Mouse (Mus musculus): ENCODE results near the gene Nab1. TPM values are rescaled to one million over a fixed set of nuclear protein-coding genes. Genes with fewer than 3 reads are reported as not detected.

Gene Nab1
- polyA plus RNA-seq, 1 experiment from 2014 or later = 9.2 TPM

GRCm38 (mm10) chr1:52466518-52467120, 33.9 kb downstream of the Nab1 start:
- Histone ChIP-seq H3K27me3 (no peaks in the 10 kb centered on the region), H3K9ac (no peak overlapping the region), H3K9me3 (no peaks in the 10 kb centered on the region), H3K4me2 (no peak overlapping the region), H3K36me3 (0 out of 2 replicates have a peak, but pooled peaks cover 6% of the 10 kb centered on the region), H3K27ac (no peak overlapping the region), H3K4me3 (no peak overlapping the region), H3K4me1 (replicated peaks) (peaks cover 20% of the 10 kb centered on the region)
- 94% methylated on average over 8 of the region's 8 CpGs for WGBS
- ATAC-seq (ENCODE audit: low FRiP score) = no peak

GRCm38 (mm10) chr1:52465830-52466229, 34.6 kb downstream of the Nab1 start:
- ATAC-seq (ENCODE audit: low FRiP score) = no peak
- H3K27me3 ChIP-seq = no peaks in the 10 kb centered on the region
- 91% methylated on average over 3 of the region's 3 CpGs for WGBS
- no peak overlapping the region for H3K9ac ChIP-seq
- H3K36me3 ChIP-seq = 0 out of 2 replicates have a peak, but pooled peaks cover 6% of the 10 kb centered on the region
- H3K9me3 ChIP-seq = no peaks in the 10 kb centered on the region
- no peak overlapping the region for H3K4me2 ChIP-seq
- H3K4me3 ChIP-seq = no peak overlapping the region
- no peak overlapping the region for H3K27ac ChIP-seq
- H3K4me1 ChIP-seq (replicated peaks) = peaks cover 13% of the 10 kb centered on the region

- Histone ChIP-seq H3K4me2 (no peak overlapping the region), H3K4me1 (replicated peaks) (peaks cover 7% of the 10 kb centered on the region), H3K36me3 (0 out of 2 replicates have a peak, but pooled peaks cover 6% of the 10 kb centered on the region), H3K27me3 (no peaks in the 10 kb centered on the region), H3K4me3 (no peak overlapping the region), H3K9me3 (no peaks in the 10 kb centered on the region), H3K9ac (no peak overlapping the region), H3K27ac (no peak overlapping the region)
- no peak for ATAC-seq (ENCODE audit: low FRiP score)
- WGBS = 84% methylated on average over 3 of the region's 3 CpGs
Measured at GRCm38 (mm10) chr1:52465264-52465663, 35.2 kb downstream of the Nab1 start.

- WGBS = 88% methylated on average over 6 of the region's 6 CpGs
- no peak overlapping the region for H3K4me3 ChIP-seq
- no peaks in the 10 kb centered on the region for H3K4me1 ChIP-seq (replicated peaks)
- no peak overlapping the region for H3K9ac ChIP-seq
- no peak overlapping the region for H3K27ac ChIP-seq
- H3K27me3 ChIP-seq = no peaks in the 10 kb centered on the region
- no peak for ATAC-seq (ENCODE audit: low FRiP score)
- peaks cover 9% of the 10 kb centered on the region; the same call in 1 of the 2 replicates for H3K36me3 ChIP-seq
- H3K9me3 ChIP-seq = no peaks in the 10 kb centered on the region
- H3K4me2 ChIP-seq = no peak overlapping the region
Measured at GRCm38 (mm10) chr1:52463305-52463704, 37.2 kb downstream of the Nab1 start.

GRCm38 (mm10) chr1:52456571-52456970, 43.9 kb downstream of the Nab1 start:
- Histone ChIP-seq H3K36me3 (peaks cover 3% of the 10 kb centered on the region; the same call in 1 of the 2 replicates), H3K4me1 (replicated peaks) (no peaks in the 10 kb centered on the region), H3K4me3 (no peak overlapping the region), H3K4me2 (no peak overlapping the region), H3K9ac (no peak overlapping the region), H3K27ac (no peak overlapping the region), H3K9me3 (no peaks in the 10 kb centered on the region), H3K27me3 (no peaks in the 10 kb centered on the region)
- 47% methylated on average over 7 of the region's 7 CpGs for WGBS
- ATAC-seq (ENCODE audit: low FRiP score) = no peak

GRCm38 (mm10) chr1:52454509-52455001, 45.9 kb downstream of the Nab1 start:
- Histone ChIP-seq H3K27me3 (no peaks in the 10 kb centered on the region), H3K9me3 (no peaks in the 10 kb centered on the region), H3K4me2 (no peak overlapping the region), H3K4me3 (no peak overlapping the region), H3K36me3 (peaks cover 3% of the 10 kb centered on the region; the same call in 1 of the 2 replicates), H3K27ac (no peak overlapping the region), H3K4me1 (replicated peaks) (no peaks in the 10 kb centered on the region), H3K9ac (no peak overlapping the region)
- no peak for ATAC-seq (ENCODE audit: low FRiP score)
- WGBS = 92% methylated on average over 3 of the region's 3 CpGs

- Histone ChIP-seq H3K9me3 (no peaks in the 10 kb centered on the region), H3K4me3 (no peak overlapping the region), H3K27me3 (no peaks in the 10 kb centered on the region), H3K4me1 (replicated peaks) (no peaks in the 10 kb centered on the region), H3K36me3 (no peaks in the 10 kb centered on the region), H3K9ac (no peak overlapping the region), H3K4me2 (no peak overlapping the region), H3K27ac (no peak overlapping the region)
- ATAC-seq (ENCODE audit: low FRiP score) = no peak
- WGBS = 68% methylated on average over 1 of the region's 1 CpGs
Measured at GRCm38 (mm10) chr1:52451360-52451759, 49.1 kb downstream of the Nab1 start.

GRCm38 (mm10) chr1:52435856-52436255, 64.6 kb downstream of the Nab1 start:
- Histone ChIP-seq H3K27me3 (no peaks in the 10 kb centered on the region), H3K27ac (no peak overlapping the region), H3K36me3 (no peaks in the 10 kb centered on the region), H3K9me3 (no peaks in the 10 kb centered on the region), H3K4me2 (no peak overlapping the region), H3K9ac (no peak overlapping the region), H3K4me3 (no peak overlapping the region), H3K4me1 (replicated peaks) (no peaks in the 10 kb centered on the region)
- ATAC-seq (ENCODE audit: low FRiP score) = no peak
- WGBS = 77% methylated on average over 6 of the region's 6 CpGs

- Histone ChIP-seq H3K36me3 (no peaks in the 10 kb centered on the region), H3K27me3 (no peaks in the 10 kb centered on the region), H3K27ac (no peak overlapping the region), H3K9ac (no peak overlapping the region), H3K4me1 (replicated peaks) (no peaks in the 10 kb centered on the region), H3K9me3 (no peaks in the 10 kb centered on the region), H3K4me2 (no peak overlapping the region), H3K4me3 (no peak overlapping the region)
- 87% methylated on average over 4 of the region's 4 CpGs for WGBS
- ATAC-seq (ENCODE audit: low FRiP score) = no peak
Measured at GRCm38 (mm10) chr1:52434085-52434484, 66.4 kb downstream of the Nab1 start.

GRCm38 (mm10) chr1:52431806-52432205, 68.7 kb downstream of the Nab1 start:
- Histone ChIP-seq H3K9ac (no peak overlapping the region), H3K27ac (no peak overlapping the region), H3K4me1 (replicated peaks) (no peaks in the 10 kb centered on the region), H3K9me3 (no peaks in the 10 kb centered on the region), H3K27me3 (no peaks in the 10 kb centered on the region), H3K4me2 (no peak overlapping the region), H3K36me3 (no peaks in the 10 kb centered on the region), H3K4me3 (no peak overlapping the region)
- ATAC-seq (ENCODE audit: low FRiP score) = no peak
- 85% methylated on average over 8 of the region's 8 CpGs for WGBS

GRCm38 (mm10) chr1:52430606-52431005, 69.9 kb downstream of the Nab1 start:
- ATAC-seq (ENCODE audit: low FRiP score) = no peak
- Histone ChIP-seq H3K4me1 (replicated peaks) (no peaks in the 10 kb centered on the region), H3K9me3 (no peaks in the 10 kb centered on the region), H3K4me2 (no peak overlapping the region), H3K36me3 (no peaks in the 10 kb centered on the region), H3K9ac (no peak overlapping the region), H3K27me3 (no peaks in the 10 kb centered on the region), H3K27ac (no peak overlapping the region), H3K4me3 (no peak overlapping the region)
- 94% methylated on average over 2 of the region's 2 CpGs for WGBS

- Histone ChIP-seq H3K4me2 (no peak overlapping the region), H3K9me3 (no peaks in the 10 kb centered on the region), H3K9ac (no peak overlapping the region), H3K4me3 (no peak overlapping the region), H3K4me1 (replicated peaks) (no peaks in the 10 kb centered on the region), H3K27ac (no peak overlapping the region), H3K27me3 (no peaks in the 10 kb centered on the region), H3K36me3 (no peaks in the 10 kb centered on the region)
- no peak for ATAC-seq (ENCODE audit: low FRiP score)
- 93% methylated on average over 1 of the region's 1 CpGs for WGBS
Measured at GRCm38 (mm10) chr1:52430116-52430515, 70.4 kb downstream of the Nab1 start.

- Histone ChIP-seq H3K27me3 (no peaks in the 10 kb centered on the region), H3K9ac (no peak overlapping the region), H3K9me3 (no peaks in the 10 kb centered on the region), H3K36me3 (no peaks in the 10 kb centered on the region), H3K4me2 (no peak overlapping the region), H3K27ac (no peak overlapping the region), H3K4me3 (no peak overlapping the region), H3K4me1 (replicated peaks) (no peaks in the 10 kb centered on the region)
- ATAC-seq (ENCODE audit: low FRiP score) = no peak
- 77% methylated on average over 2 of the region's 2 CpGs for WGBS
Measured at GRCm38 (mm10) chr1:52427841-52428464, 72.5 kb downstream of the Nab1 start.

Data from hindbrain, embryonic 13.5 days (tissue).